Mouse (Mus musculus) neural tube, embryonic 15.5 days (tissue): ENCODE data around the gene Gm20388. TPM values are rescaled to one million over a fixed set of nuclear protein-coding genes. Genes with fewer than 3 reads are reported as not detected.

Source experiments
- ATAC-seq: fragments of 200-750 bp; cut with Nextera tagmentation; 2 replicates; pipeline ENCODE4 v1.8.0; 2017; ENCODE audit warnings: mild to moderate bottlenecking, moderate TSS enrichment, moderate library complexity; ENCODE audit not compliant: low FRiP score
- H3K27ac ChIP-seq: fragments of 300-500 bp; sonication (generic); replicated peaks from 2 replicates; pipeline ENCODE4 v1.5.1; 2015; ENCODE audit warnings: mild to moderate bottlenecking, inconsistent platforms
- H3K27me3 ChIP-seq: fragments of 300-500 bp; sonication (generic); replicated peaks from 2 replicates; pipeline ENCODE4 v1.6.1; 2015; ENCODE audit warnings: inconsistent platforms
- H3K36me3 ChIP-seq: fragments of 300-500 bp; sonication (generic); 2 replicates; pipeline ENCODE4 v1.6.1; 2015; ENCODE audit warnings: inconsistent platforms
- H3K4me1 ChIP-seq: fragments of 300-500 bp; sonication (generic); 2 replicates; pipeline ENCODE4 v1.6.1; 2015; ENCODE audit warnings: inconsistent platforms
- H3K4me2 ChIP-seq: fragments of 300-500 bp; sonication (generic); 2 replicates; pipeline ENCODE4 v1.6.1; 2015; ENCODE audit warnings: inconsistent platforms, mild to moderate bottlenecking, moderate library complexity
- H3K4me3 ChIP-seq: fragments of 300-500 bp; sonication (generic); replicated peaks from 2 replicates; pipeline ENCODE4 v1.5.1; 2015; ENCODE audit warnings: mild to moderate bottlenecking, inconsistent platforms
- H3K9ac ChIP-seq: fragments of 300-500 bp; sonication (generic); replicated peaks from 2 replicates; pipeline ENCODE4 v1.6.1; 2015; ENCODE audit warnings: mild to moderate bottlenecking, inconsistent platforms
- H3K9me3 ChIP-seq: fragments of 300-500 bp; sonication (generic); replicated peaks from 2 replicates; pipeline ENCODE4 v1.6.1; 2016; ENCODE audit warnings: inconsistent platforms
- WGBS: fragments of 180-500 bp; shearing (Covaris S2); methylation state at CpG from one replicate; pipeline ENCODE4 v1.1.7; 2015; ENCODE audit warnings: mixed read lengths; 5-methylcytosine and 5-hydroxymethylcytosine counted together
- polyA plus RNA-seq: library from polyadenylated mRNA; unstranded; fragments of >200 nt; fragmentation: Nextera tagmentation; extraction: Ambion mirVana; gene quantifications from 2 replicates; pipeline ENCODE4 v1.2.1, GENCODE M21; 2015

Gm20388 gene
- polyA plus RNA-seq, 1 experiment from 2014 or later = not detected

- Histone ChIP-seq H3K27ac (peak overlapping the region; percentile 70), H3K9me3 (no peaks in the 10 kb centered on the region), H3K4me3 (no peak overlapping the region), H3K4me1 (peaks cover 69% of the 10 kb centered on the region), H3K9ac (no peak overlapping the region), H3K4me2 (peak overlapping the region; percentile 38), H3K36me3 (no peaks in the 10 kb centered on the region), H3K27me3 (no peaks in the 10 kb centered on the region)
- 28% methylated on average over 13 of the region's 13 CpGs for WGBS
- no peak for ATAC-seq
Measured at GRCm38 (mm10) chr8:120264388-120264943, 353.8 kb downstream of the Gm20388 start.

- H3K4me3 ChIP-seq = no peak overlapping the region
- no peaks in the 10 kb centered on the region for H3K9me3 ChIP-seq
- no peaks in the 10 kb centered on the region for H3K36me3 ChIP-seq
- H3K9ac ChIP-seq = no peak overlapping the region
- peak; percentile 46 for ATAC-seq
- H3K4me2 ChIP-seq = peak overlapping the region; percentile 38
- H3K27ac ChIP-seq = peak overlapping the region; percentile 70
- H3K4me1 ChIP-seq = peaks cover 71% of the 10 kb centered on the region
- WGBS = 1% methylated on average over 16 of the region's 16 CpGs
- no peaks in the 10 kb centered on the region for H3K27me3 ChIP-seq
Measured at GRCm38 (mm10) chr8:120264944-120265453, 354.4 kb downstream of the Gm20388 start.

- H3K36me3 ChIP-seq = no peaks in the 10 kb centered on the region
- peak overlapping the region; percentile 70 for H3K27ac ChIP-seq
- no peak overlapping the region for H3K4me2 ChIP-seq
- ATAC-seq = no peak
- 18% methylated on average over 4 of the region's 4 CpGs for WGBS
- no peak overlapping the region for H3K9ac ChIP-seq
- H3K9me3 ChIP-seq = no peaks in the 10 kb centered on the region
- H3K4me3 ChIP-seq = no peak overlapping the region
- peaks cover 75% of the 10 kb centered on the region for H3K4me1 ChIP-seq
- no peaks in the 10 kb centered on the region for H3K27me3 ChIP-seq
Measured at GRCm38 (mm10) chr8:120265471-120265870, 354.8 kb downstream of the Gm20388 start.

- Histone ChIP-seq H3K4me3 (no peak overlapping the region), H3K27ac (peak overlapping the region; percentile 45; the same call in 1 of the 2 replicates), H3K4me2 (no peak overlapping the region), H3K9ac (no peak overlapping the region), H3K4me1 (peaks cover 65% of the 10 kb centered on the region), H3K27me3 (no peaks in the 10 kb centered on the region), H3K9me3 (no peaks in the 10 kb centered on the region), H3K36me3 (no peaks in the 10 kb centered on the region)
- 56% methylated on average over 19 of the region's 19 CpGs for WGBS
- no peak for ATAC-seq
Measured at GRCm38 (mm10) chr8:120268541-120268980, 357.9 kb downstream of the Gm20388 start.

GRCm38 (mm10) chr8:120270449-120270848 lies 359.8 kb downstream of the Gm20388 start:
- Histone ChIP-seq H3K4me2 (no peak overlapping the region; the same call in 1 of the 2 replicates), H3K36me3 (no peaks in the 10 kb centered on the region), H3K27ac (peak overlapping the region; percentile 46), H3K27me3 (no peaks in the 10 kb centered on the region), H3K4me3 (no peak overlapping the region), H3K4me1 (peaks cover 53% of the 10 kb centered on the region), H3K9me3 (no peaks in the 10 kb centered on the region), H3K9ac (no peak overlapping the region)
- ATAC-seq = peak; percentile 37
- 30% methylated on average over 13 of the region's 13 CpGs for WGBS

- no peak for ATAC-seq
- H3K4me1 ChIP-seq = peaks cover 60% of the 10 kb centered on the region
- WGBS = 83% methylated on average over 4 of the region's 4 CpGs
Measured at GRCm38 (mm10) chr8:120273430-120273829, 362.8 kb downstream of the Gm20388 start.

GRCm38 (mm10) chr8:120276051-120276890 lies 365.6 kb downstream of the Gm20388 start:
- Histone ChIP-seq H3K4me1 (peaks cover 45% of the 10 kb centered on the region), H3K27me3 (0 out of 2 replicates have a peak, but pooled peaks cover 4% of the 10 kb centered on the region), H3K9me3 (no peaks in the 10 kb centered on the region), H3K36me3 (no peaks in the 10 kb centered on the region), H3K4me3 (peak overlapping the region; percentile 28), H3K9ac (peak overlapping the region; percentile 17), H3K4me2 (peak overlapping the region; percentile 66), H3K27ac (peak overlapping the region; percentile 70)
- WGBS = 2% methylated on average over 48 of the region's 49 CpGs
- peak; percentile 59 for ATAC-seq

More at GRCm38 (mm10) chr8:120273430-120273829, 362.8 kb downstream of the Gm20388 start:
- no peaks in the 10 kb centered on the region for H3K27me3 ChIP-seq
- no peak overlapping the region for H3K4me3 ChIP-seq
- H3K36me3 ChIP-seq = no peaks in the 10 kb centered on the region
- no peak overlapping the region for H3K4me2 ChIP-seq
- H3K9ac ChIP-seq = no peak overlapping the region
- H3K9me3 ChIP-seq = no peaks in the 10 kb centered on the region
- H3K27ac ChIP-seq = no peak overlapping the region

- 18% methylated on average over 16 of the region's 16 CpGs for WGBS
- Histone ChIP-seq H3K27me3 (0 out of 2 replicates have a peak, but pooled peaks cover 4% of the 10 kb centered on the region), H3K9ac (peak overlapping the region; percentile 17), H3K4me2 (peak overlapping the region; percentile 66), H3K9me3 (no peaks in the 10 kb centered on the region), H3K36me3 (no peaks in the 10 kb centered on the region), H3K27ac (peak overlapping the region; percentile 70), H3K4me1 (peaks cover 49% of the 10 kb centered on the region), H3K4me3 (peak overlapping the region; percentile 28)
- ATAC-seq = no peak
Measured at GRCm38 (mm10) chr8:120276891-120277426, 366.3 kb downstream of the Gm20388 start.

GRCm38 (mm10) chr8:120278009-120278408 lies 367.4 kb downstream of the Gm20388 start:
- Histone ChIP-seq H3K9ac (no peak overlapping the region), H3K27ac (no peak overlapping the region), H3K4me1 (peaks cover 57% of the 10 kb centered on the region), H3K4me3 (no peak overlapping the region), H3K9me3 (no peaks in the 10 kb centered on the region), H3K27me3 (0 out of 2 replicates have a peak, but pooled peaks cover 4% of the 10 kb centered on the region), H3K36me3 (no peaks in the 10 kb centered on the region), H3K4me2 (no peak overlapping the region)
- no peak for ATAC-seq
- WGBS = 72% methylated on average over 14 of the region's 14 CpGs

- Histone ChIP-seq H3K27ac (no peak overlapping the region), H3K27me3 (0 out of 2 replicates have a peak, but pooled peaks cover 4% of the 10 kb centered on the region), H3K9me3 (no peaks in the 10 kb centered on the region), H3K9ac (no peak overlapping the region), H3K36me3 (no peaks in the 10 kb centered on the region), H3K4me2 (no peak overlapping the region), H3K4me1 (peaks cover 71% of the 10 kb centered on the region), H3K4me3 (no peak overlapping the region)
- no peak for ATAC-seq
- WGBS = 89% methylated on average over 8 of the region's 8 CpGs
Measured at GRCm38 (mm10) chr8:120279418-120279817, 368.8 kb downstream of the Gm20388 start.

- 0 out of 2 replicates have a peak, but pooled peaks cover 4% of the 10 kb centered on the region for H3K27me3 ChIP-seq
- peak; percentile 59; the same call in 1 of the 2 replicates for ATAC-seq
- peaks cover 75% of the 10 kb centered on the region for H3K4me1 ChIP-seq
- H3K36me3 ChIP-seq = no peaks in the 10 kb centered on the region
- H3K27ac ChIP-seq = no peak overlapping the region
- no peaks in the 10 kb centered on the region for H3K9me3 ChIP-seq
- H3K9ac ChIP-seq = no peak overlapping the region
- 22% methylated on average over 4 of the region's 4 CpGs for WGBS
- H3K4me3 ChIP-seq = no peak overlapping the region
- H3K4me2 ChIP-seq = no peak overlapping the region
Measured at GRCm38 (mm10) chr8:120281487-120281886, 370.8 kb downstream of the Gm20388 start.
